Mouse (Mus musculus): ENCODE data around the gene Raf1. TPM values are rescaled to one million over a fixed set of nuclear protein-coding genes. Genes with fewer than 3 reads are reported as not detected.
A peak's percentile ranks its signal among the peaks of the same experiment; 100 is the strongest.

Gene Raf1
- polyA plus RNA-seq, 1 experiment from 2014 or later = 39.3 TPM

DNA sequence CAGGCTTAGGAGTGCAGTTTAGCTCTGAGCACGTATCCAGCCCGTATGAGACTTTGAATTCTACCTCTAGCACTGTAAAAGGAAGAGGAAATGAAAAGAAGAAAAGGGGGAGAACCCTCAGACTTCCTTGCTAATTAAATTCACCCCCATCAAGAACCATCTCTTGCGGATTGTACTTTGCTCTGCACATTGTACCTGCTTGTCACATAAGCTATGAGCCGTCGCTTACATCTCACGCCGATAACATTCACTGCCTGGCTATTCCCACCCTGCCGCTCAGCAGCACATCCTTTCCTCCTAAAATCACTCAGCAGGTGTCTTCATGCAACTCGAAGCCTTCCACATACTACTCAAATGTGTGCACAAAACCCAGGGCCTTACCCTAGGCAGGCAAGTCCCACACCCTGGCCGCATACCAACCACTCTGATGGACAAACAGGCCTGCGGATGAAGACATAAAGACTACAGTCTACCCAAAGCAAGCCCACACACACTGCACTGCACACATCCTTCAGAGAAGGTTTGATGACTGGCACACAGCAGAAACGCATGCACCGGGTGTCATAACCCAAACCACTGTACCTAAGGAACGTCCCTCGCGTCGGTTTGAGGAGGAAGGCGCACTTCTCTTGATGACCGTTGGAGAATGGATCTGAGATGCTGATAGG, 84.6 kb downstream of the Raf1 start:
- Histone ChIP-seq H3K27me3 (ENCODE audit: control insufficient read depth, insufficient read depth, low read depth, low read length) (no peaks in the 10 kb centered on the region), H3K4me3 (ENCODE audit: low read depth, low read length) (peak overlapping the region; percentile 46), H3K9me3 (replicated peaks; ENCODE audit: control insufficient read depth, low read length) (no peaks in the 10 kb centered on the region), H3K27ac (ENCODE audit: low read length) (peak overlapping the region; percentile 19), H3K9ac (ENCODE audit: low read depth, low read length) (peak overlapping the region; percentile 29), H3K4me1 (ENCODE audit: control insufficient read depth, low read depth, low read length) (no peaks in the 10 kb centered on the region), H3K36me3 (ENCODE audit: control insufficient read depth, insufficient read depth) (no peaks in the 10 kb centered on the region), H3K4me2 (ENCODE audit: low read depth, low read length) (peak overlapping the region; percentile 38)
- 70% methylated on average over 19 of the region's 19 CpGs for WGBS (ENCODE audit: insufficient replicate concordance)
- ATAC-seq (ENCODE audit: low read depth) = 0 out of 2 replicates have a peak, but pooled peaks have one; percentile 33

DNA sequence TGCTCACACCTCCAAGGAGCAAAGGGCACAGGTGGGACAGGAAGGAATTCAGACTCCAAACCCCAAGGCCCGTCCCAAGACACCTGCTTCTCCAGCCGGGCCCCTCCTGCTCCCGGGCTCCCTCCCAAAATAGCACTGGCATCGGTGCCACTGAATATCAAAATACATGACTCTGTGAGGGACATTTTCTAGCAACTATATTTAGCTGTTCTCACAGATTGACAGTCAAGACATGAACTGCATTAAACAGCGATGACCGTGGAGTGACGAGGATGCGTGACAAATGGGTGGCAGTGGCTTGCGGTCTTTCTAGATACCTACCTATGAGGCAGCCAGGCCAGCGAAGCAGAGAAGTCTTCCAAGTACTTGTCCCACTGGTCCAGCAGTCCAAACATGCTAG, 90.1 kb downstream of the Raf1 start:
- Histone ChIP-seq H3K27ac (ENCODE audit: low read length) (no peak overlapping the region), H3K36me3 (ENCODE audit: control insufficient read depth, insufficient read depth) (no peaks in the 10 kb centered on the region), H3K4me2 (ENCODE audit: low read depth, low read length) (no peak overlapping the region), H3K9me3 (replicated peaks; ENCODE audit: control insufficient read depth, low read length) (no peaks in the 10 kb centered on the region), H3K27me3 (ENCODE audit: control insufficient read depth, insufficient read depth, low read depth, low read length) (no peaks in the 10 kb centered on the region), H3K4me3 (ENCODE audit: low read depth, low read length) (no peak overlapping the region), H3K9ac (ENCODE audit: low read depth, low read length) (no peak overlapping the region), H3K4me1 (ENCODE audit: control insufficient read depth, low read depth, low read length) (no peaks in the 10 kb centered on the region)
- WGBS (ENCODE audit: insufficient replicate concordance) = 80% methylated on average over 10 of the region's 10 CpGs
- no peak for ATAC-seq (ENCODE audit: low read depth)

DNA sequence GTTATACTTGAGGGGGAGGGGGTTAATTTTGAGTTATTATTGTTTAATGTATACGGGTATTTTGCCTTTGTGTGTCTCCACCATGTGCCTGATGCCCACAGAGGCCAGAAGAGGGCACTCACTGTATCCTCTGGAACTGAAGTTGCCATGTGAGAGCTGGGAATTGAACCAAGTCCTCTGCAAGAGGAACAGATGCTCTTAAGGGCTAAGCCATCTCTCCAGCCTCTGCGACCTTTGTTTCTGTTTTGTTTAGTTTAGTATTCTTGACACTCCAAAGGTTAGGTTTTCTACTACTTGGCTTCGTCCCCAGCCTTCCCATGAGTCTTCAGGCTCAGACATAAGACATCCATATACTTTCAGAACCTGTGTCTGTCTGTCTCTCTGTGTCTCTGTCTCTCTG, 92.3 kb downstream of the Raf1 start:
- WGBS (ENCODE audit: insufficient replicate concordance) = 59% methylated on average over 3 of the region's 3 CpGs
- H3K27me3 ChIP-seq (ENCODE audit: control insufficient read depth, insufficient read depth, low read depth, low read length) = no peaks in the 10 kb centered on the region
- H3K4me3 ChIP-seq (ENCODE audit: low read depth, low read length) = no peak overlapping the region
- no peak for ATAC-seq (ENCODE audit: low read depth)
- no peak overlapping the region for H3K9ac ChIP-seq (ENCODE audit: low read depth, low read length)
- H3K9me3 ChIP-seq (replicated peaks; ENCODE audit: control insufficient read depth, low read length) = no peaks in the 10 kb centered on the region
- no peaks in the 10 kb centered on the region for H3K36me3 ChIP-seq (ENCODE audit: control insufficient read depth, insufficient read depth)
- H3K4me2 ChIP-seq (ENCODE audit: low read depth, low read length) = no peak overlapping the region
- H3K27ac ChIP-seq (ENCODE audit: low read length) = no peak overlapping the region
- H3K4me1 ChIP-seq (ENCODE audit: control insufficient read depth, low read depth, low read length) = no peaks in the 10 kb centered on the region

DNA sequence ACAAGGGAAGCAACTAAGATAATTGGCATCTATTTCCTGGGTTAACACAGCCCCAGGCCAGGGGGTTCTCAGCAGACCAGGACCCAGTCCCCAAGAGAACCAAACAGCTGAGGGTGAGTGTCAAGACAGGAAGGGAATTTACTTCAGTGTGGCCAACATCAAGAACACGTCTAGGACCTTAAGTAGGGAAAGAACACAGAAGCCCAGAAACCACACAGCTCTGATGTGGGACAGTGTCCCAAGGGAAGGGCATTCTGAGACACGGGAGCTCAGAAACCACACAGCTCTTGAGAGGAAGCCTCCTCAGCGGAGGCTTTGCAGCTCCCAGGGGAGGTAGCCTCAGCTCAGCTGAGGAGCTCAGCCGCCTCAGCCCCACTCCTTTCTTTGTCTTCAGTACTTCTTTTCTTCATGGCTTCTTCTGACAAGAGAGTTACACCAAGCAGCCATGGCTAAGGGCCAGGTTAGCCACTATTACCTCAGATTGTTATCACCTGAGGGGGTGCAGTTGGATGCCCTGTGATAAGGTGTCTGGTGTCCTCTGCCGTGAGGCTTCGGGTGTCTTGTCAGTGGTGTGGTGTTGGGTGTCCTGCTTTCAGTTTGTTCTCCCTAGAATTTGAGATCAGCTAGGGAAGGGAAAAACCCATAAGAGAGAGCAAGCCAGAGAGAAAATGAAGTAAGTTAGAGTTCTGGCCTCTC, 92.9 kb downstream of the Raf1 start:
- Histone ChIP-seq H3K4me1 (ENCODE audit: control insufficient read depth, low read depth, low read length) (no peaks in the 10 kb centered on the region), H3K4me3 (ENCODE audit: low read depth, low read length) (no peak overlapping the region), H3K27ac (ENCODE audit: low read length) (no peak overlapping the region), H3K9ac (ENCODE audit: low read depth, low read length) (no peak overlapping the region), H3K9me3 (replicated peaks; ENCODE audit: control insufficient read depth, low read length) (no peaks in the 10 kb centered on the region), H3K4me2 (ENCODE audit: low read depth, low read length) (no peak overlapping the region), H3K36me3 (ENCODE audit: control insufficient read depth, insufficient read depth) (no peaks in the 10 kb centered on the region), H3K27me3 (ENCODE audit: control insufficient read depth, insufficient read depth, low read depth, low read length) (no peaks in the 10 kb centered on the region)
- 35% methylated on average over 6 of the region's 6 CpGs for WGBS (ENCODE audit: insufficient replicate concordance)
- ATAC-seq (ENCODE audit: low read depth) = no peak

DNA sequence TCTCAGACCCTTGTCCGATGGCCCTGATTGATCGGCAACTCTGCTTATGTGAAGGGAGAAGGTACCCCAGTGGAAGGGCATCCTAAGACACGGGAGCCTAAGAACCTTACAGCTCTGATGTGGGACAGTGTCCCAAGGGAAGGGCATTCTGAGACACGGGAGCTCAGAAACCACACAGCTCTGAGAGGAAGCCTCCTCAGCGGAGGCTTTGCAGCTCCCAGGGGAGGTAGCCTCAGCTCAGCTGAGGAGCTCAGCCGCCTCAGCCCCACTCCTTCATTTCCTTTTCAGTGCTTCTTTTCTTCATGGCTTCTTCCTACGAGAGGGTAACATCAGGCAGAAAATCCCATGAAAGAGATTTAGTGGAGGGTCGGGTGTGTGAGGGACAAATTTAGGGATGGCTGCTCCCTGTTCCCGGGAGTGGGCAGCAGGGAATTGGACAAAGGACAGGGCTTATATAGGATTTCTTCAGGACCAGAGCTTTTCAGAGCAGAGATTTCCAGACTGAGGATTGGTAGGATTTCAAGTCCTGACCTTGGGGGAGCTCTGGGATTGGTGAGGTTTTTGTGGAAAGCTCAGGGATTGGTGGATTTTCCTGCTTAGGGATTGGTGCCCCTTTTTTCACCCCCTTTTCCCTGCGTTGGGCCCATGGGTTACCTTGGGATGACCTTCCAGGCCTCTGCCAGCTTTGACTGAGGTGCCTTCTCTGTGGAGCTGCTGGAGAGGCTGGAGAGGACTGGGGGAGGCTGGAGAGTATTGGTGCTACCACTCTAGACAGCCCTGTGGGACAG, 93.9 kb downstream of the Raf1 start:
- no peaks in the 10 kb centered on the region for H3K27me3 ChIP-seq (ENCODE audit: control insufficient read depth, insufficient read depth, low read depth, low read length)
- H3K4me2 ChIP-seq (ENCODE audit: low read depth, low read length) = no peak overlapping the region
- no peak overlapping the region for H3K9ac ChIP-seq (ENCODE audit: low read depth, low read length)
- no peak overlapping the region for H3K4me3 ChIP-seq (ENCODE audit: low read depth, low read length)
- no peaks in the 10 kb centered on the region for H3K9me3 ChIP-seq (replicated peaks; ENCODE audit: control insufficient read depth, low read length)
- H3K4me1 ChIP-seq (ENCODE audit: control insufficient read depth, low read depth, low read length) = no peaks in the 10 kb centered on the region
- no peak overlapping the region for H3K27ac ChIP-seq (ENCODE audit: low read length)
- ATAC-seq (ENCODE audit: low read depth) = no peak
- H3K36me3 ChIP-seq (ENCODE audit: control insufficient read depth, insufficient read depth) = no peaks in the 10 kb centered on the region
- whole genome bisulfite sequencing (ENCODE audit: insufficient replicate concordance) = 59% methylated on average over 10 of the region's 10 CpGs

DNA sequence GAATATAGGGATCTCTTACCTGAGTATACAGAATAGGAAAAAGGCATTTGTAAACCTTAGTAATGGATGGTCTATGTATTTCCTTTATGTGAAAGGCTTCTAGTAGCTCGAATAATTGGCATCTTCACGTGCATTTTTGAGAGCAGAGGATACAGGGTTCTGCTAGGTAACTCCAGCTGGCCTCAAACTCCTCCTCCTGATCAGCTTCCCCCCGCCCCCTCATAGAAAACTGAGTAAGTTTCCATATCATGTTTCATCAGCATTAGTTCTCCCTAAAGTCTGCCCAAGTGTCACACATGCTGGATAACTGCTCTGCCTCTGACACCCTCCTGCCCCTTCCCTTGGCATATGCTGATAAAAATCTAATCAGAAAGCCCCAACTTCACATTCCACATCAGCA, 95.6 kb downstream of the Raf1 start:
- no peak overlapping the region for H3K27ac ChIP-seq (ENCODE audit: low read length)
- no peaks in the 10 kb centered on the region for H3K27me3 ChIP-seq (ENCODE audit: control insufficient read depth, insufficient read depth, low read depth, low read length)
- no peak overlapping the region for H3K4me3 ChIP-seq (ENCODE audit: low read depth, low read length)
- no peaks in the 10 kb centered on the region for H3K9me3 ChIP-seq (replicated peaks; ENCODE audit: control insufficient read depth, low read length)
- H3K4me2 ChIP-seq (ENCODE audit: low read depth, low read length) = no peak overlapping the region
- H3K4me1 ChIP-seq (ENCODE audit: control insufficient read depth, low read depth, low read length) = no peaks in the 10 kb centered on the region
- H3K36me3 ChIP-seq (ENCODE audit: control insufficient read depth, insufficient read depth) = peaks cover 5% of the 10 kb centered on the region; the same call in 1 of the 2 replicates
- 62% methylated on average over 3 of the region's 3 CpGs for WGBS (ENCODE audit: insufficient replicate concordance)
- no peak overlapping the region for H3K9ac ChIP-seq (ENCODE audit: low read depth, low read length)
- no peak for ATAC-seq (ENCODE audit: low read depth)

DNA sequence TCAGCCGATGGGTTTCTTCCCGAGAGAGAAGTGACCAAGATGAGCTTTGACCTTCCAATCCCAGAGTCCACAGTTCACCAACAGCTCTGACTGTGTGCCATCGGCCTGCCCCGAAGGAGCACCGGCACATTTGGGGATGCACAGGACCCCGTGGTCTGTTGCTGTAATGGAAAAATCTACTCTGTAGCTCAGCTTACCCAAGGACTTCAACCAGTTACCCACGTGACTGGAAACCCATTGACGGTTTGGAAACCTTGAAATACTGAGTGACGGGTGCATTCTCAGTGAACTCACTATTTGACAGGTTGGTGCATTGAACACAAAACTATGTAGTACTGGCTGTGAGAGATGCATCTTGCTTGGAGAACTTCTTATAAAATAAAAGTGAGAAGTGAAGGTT, 98.5 kb downstream of the Raf1 start:
- Histone ChIP-seq H3K36me3 (ENCODE audit: control insufficient read depth, insufficient read depth) (peaks cover 5% of the 10 kb centered on the region; the same call in 1 of the 2 replicates), H3K4me3 (ENCODE audit: low read depth, low read length) (no peak overlapping the region), H3K4me2 (ENCODE audit: low read depth, low read length) (no peak overlapping the region), H3K9me3 (replicated peaks; ENCODE audit: control insufficient read depth, low read length) (no peaks in the 10 kb centered on the region), H3K9ac (ENCODE audit: low read depth, low read length) (no peak overlapping the region), H3K27ac (ENCODE audit: low read length) (no peak overlapping the region), H3K27me3 (ENCODE audit: control insufficient read depth, insufficient read depth, low read depth, low read length) (no peaks in the 10 kb centered on the region), H3K4me1 (ENCODE audit: control insufficient read depth, low read depth, low read length) (no peaks in the 10 kb centered on the region)
- no peak for ATAC-seq (ENCODE audit: low read depth)
- 80% methylated on average over 9 of the region's 9 CpGs for WGBS (ENCODE audit: insufficient replicate concordance)

DNA sequence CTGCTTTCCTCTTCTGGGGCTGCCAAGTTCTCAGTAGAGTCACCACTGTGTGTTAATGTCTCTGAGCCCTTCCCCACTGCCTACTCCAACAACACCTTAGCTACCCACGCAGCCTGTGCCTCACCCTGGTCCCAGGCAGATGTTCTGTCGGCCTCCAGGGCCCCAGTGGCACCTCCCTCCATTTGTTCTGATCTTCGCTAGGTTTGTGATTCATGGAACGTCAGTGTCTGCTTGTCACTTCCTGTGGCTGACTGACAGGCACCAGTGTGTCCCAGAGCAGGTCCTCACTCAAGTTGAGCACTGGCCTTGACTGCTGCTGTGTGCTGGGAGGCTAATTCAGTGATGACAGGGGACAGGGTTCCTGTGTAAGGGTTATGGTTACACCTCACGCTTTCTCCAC, 99.0 kb downstream of the Raf1 start:
- ATAC-seq (ENCODE audit: low read depth) = no peak
- no peaks in the 10 kb centered on the region for H3K9me3 ChIP-seq (replicated peaks; ENCODE audit: control insufficient read depth, low read length)
- no peak overlapping the region for H3K4me3 ChIP-seq (ENCODE audit: low read depth, low read length)
- no peaks in the 10 kb centered on the region for H3K4me1 ChIP-seq (ENCODE audit: control insufficient read depth, low read depth, low read length)
- peaks cover 5% of the 10 kb centered on the region; the same call in 1 of the 2 replicates for H3K36me3 ChIP-seq (ENCODE audit: control insufficient read depth, insufficient read depth)
- no peak overlapping the region for H3K9ac ChIP-seq (ENCODE audit: low read depth, low read length)
- WGBS (ENCODE audit: insufficient replicate concordance) = 56% methylated on average over 5 of the region's 5 CpGs
- no peaks in the 10 kb centered on the region for H3K27me3 ChIP-seq (ENCODE audit: control insufficient read depth, insufficient read depth, low read depth, low read length)
- no peak overlapping the region for H3K27ac ChIP-seq (ENCODE audit: low read length)
- H3K4me2 ChIP-seq (ENCODE audit: low read depth, low read length) = no peak overlapping the region

DNA sequence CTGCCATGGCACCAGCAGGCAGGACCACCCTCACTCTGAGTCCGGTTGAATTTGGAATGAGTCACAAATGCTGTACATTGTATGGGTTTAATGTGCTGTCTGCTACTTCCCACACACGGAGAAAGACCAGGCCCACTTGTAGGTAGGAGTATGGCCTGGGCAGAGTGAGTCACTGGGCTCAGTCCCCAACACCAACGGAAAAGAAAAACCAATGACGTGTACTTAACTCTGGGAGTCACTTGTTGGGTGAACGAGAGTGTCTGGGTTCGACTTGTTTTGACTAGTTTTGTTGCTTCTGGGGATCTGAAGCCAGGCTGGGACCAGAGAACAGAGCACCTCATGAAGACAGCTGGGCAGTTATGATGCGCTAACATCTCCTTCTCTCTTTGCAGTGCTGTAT, 102.3 kb downstream of the Raf1 start:
- ATAC-seq (ENCODE audit: low read depth) = no peak
- H3K4me1 ChIP-seq (ENCODE audit: control insufficient read depth, low read depth, low read length) = no peaks in the 10 kb centered on the region
- no peaks in the 10 kb centered on the region for H3K9me3 ChIP-seq (replicated peaks; ENCODE audit: control insufficient read depth, low read length)
- H3K36me3 ChIP-seq (ENCODE audit: control insufficient read depth, insufficient read depth) = peaks cover 14% of the 10 kb centered on the region
- H3K4me2 ChIP-seq (ENCODE audit: low read depth, low read length) = no peak overlapping the region
- H3K9ac ChIP-seq (ENCODE audit: low read depth, low read length) = no peak overlapping the region
- H3K27me3 ChIP-seq (ENCODE audit: control insufficient read depth, insufficient read depth, low read depth, low read length) = no peaks in the 10 kb centered on the region
- H3K4me3 ChIP-seq (ENCODE audit: low read depth, low read length) = no peak overlapping the region
- H3K27ac ChIP-seq (ENCODE audit: low read length) = no peak overlapping the region
- 78% methylated on average over 7 of the region's 7 CpGs for WGBS (ENCODE audit: insufficient replicate concordance)

Data from liver, embryonic 16.5 days (tissue).